Mouse (Mus musculus) yolk sac, embryonic 10.5 days (tissue): ENCODE results near the gene Zfp493.
"Not testable (repeated sequence)": the region's sequence is repeated elsewhere in the genome, so short reads cannot be mapped to it uniquely, and the experiment has no call there.

Source experiments
- DNase-seq: peaks from one replicate; pipeline ENCODE4 v3.0.0-alpha.2; 2017; ENCODE audit warnings: low spot score

Gene Zfp493

DNA sequence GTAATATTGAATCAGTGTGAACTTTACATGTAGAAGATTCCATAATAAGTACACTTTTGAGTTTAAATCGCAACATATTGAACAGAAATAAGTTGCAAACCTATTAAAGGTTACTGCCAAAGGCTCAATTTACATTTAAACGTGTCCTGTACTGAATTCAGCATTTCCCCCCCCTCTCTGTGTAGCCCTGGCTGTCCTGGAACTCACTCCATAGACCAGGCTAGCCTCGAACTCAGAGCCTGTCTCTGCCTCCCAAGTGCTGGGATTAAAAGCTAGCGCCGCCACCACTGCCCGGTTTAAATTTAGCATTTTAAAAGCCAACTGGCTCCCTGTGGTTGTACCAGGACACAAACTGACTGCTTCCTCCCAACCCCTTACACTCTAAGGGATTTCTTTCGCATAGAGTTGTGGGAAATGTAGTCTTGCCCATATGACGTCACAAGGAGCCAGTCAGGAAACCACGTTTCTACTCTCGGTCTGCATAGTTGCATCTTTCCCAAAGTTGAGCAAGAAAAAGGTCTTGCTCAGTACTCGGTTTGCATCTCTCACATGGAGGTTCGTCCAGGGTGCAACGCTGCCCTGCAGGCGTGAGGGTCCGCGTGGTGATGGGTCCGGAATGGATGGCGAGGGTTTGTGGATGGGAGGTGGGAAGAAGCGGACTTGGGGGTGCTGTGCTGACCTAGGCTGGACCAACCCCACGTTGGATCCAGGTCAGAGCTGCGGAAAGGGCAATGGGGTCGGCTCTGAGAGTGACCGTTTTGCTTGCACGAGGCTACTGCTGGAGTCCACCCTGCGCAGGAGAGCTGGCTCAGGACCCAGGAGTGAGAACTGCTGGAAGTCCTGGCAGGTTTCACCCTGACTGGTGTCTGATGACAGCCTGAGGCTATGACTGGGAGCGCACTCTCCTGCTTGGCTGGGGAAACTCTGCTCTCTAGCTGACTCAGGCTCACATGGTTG lies at the start of gene Zfp493:
Gene Zfp493, plus strand, starts transcription at position 429 of the 957 bp plus-strand sequence.
- peak; percentile 75 for DNase-seq

DNA sequence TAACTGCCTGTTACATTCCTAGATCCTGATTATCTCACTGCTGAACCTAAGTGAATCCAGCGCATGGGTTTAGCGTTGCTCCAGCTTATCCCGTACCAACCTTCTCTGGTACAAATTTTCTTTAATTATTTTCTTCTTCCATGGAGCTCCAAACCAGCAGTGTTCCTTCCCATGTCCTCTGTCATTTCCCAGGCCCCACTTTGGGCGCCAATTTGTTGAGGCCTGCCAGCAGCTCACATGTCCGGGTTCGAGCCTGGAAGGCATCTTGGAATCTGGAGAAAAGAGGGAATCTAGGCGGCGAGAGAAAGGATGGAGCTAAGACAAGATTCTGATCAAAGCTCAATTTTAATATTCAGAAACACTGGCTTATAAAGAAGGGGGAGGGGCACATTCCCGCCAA lies 45.1 kb upstream of the Zfp493 start:
- DNase-seq: not testable (repeated sequence)

DNA sequence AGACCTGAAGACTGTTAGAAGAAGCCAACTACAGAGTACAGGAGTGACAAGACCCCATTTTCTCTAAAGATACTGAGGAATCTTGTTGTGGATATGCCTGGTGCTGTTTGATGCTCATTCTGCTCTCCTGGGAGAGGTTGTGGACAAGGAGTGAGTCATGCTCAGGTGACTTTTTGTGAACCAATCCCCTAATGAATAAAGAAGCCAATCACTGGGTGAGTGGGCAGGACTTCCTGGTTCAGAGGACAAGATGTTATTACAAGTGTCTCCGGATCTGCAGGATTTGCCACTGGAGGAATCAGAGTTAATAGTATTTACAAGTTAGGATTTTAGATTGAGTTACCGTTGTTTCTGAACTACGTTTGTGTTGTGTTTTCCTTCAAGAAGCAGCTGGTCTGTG lies 36.6 kb upstream of the Zfp493 start:
- DNase-seq: no peak

DNA sequence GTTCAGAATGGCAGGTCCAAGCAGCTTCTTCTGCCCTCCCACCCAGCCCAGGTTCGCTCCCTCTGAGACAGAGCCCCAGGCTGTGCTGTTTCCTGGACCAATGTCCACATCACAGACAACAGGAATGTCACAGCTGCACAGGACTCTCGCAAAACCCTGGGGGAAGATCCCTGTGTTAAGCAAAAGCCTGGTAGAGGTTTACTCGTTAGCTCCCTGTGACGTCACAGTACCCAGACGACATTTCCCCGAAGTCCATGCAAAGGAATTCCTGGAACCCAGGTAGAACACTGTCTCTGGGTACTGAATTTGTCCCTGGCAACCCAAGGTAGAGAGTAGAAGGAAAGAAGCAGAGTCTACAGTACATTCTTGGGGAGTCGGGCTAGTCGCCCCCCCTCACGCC lies 35.6 kb upstream of the Zfp493 start:
- no peak for DNase-seq

DNA sequence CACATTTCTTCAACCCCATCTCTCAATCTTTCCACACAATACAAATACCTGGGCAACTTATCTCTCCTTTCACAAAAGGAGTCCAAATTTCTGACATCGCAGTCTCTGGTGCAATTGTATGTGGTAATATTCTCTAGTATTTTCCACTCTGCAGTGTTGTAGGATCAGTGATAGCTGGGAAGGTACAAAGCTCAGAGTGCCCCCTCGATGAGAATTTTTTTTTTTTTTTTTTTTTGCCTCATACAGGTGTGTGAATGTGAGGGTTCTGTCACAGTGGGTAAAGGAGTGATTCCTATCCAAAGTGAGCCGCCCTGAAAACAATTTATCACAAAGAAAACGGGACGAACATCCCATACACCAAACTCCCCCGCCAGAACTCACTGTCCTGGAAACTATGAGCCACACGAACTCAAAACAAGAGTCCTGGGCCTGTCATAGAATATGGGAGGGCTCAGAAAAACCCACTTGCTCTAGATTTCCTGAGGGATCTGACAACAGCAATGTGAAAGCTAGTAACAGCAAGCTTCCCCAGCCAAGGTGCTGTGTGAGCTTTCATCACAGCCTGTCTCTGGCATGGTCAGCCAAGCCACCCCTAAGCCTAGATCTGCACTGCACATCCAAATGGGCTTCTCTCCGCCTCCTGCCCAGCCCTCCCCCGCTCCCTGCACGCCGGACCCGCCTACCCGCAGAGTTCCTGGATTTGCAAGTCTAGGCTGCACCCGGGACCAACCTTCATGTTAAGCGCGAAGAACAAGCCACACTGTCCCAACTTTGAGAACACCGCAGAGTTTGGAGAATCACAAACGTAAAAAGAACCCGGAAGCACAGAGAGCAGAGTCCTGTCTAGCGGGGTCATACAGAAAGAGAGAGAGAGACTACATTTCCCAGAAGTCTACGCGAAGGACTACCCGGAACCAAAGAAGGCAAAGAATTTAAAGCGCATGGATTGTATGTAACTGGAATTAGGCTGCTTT lies 24.9 kb upstream of the Zfp493 start, which contains the start of gene Zfp85:
Gene Zfp85, minus strand, starts transcription at position 896 of the 974 bp plus-strand sequence.
- peak; percentile 88 for DNase-seq

DNA sequence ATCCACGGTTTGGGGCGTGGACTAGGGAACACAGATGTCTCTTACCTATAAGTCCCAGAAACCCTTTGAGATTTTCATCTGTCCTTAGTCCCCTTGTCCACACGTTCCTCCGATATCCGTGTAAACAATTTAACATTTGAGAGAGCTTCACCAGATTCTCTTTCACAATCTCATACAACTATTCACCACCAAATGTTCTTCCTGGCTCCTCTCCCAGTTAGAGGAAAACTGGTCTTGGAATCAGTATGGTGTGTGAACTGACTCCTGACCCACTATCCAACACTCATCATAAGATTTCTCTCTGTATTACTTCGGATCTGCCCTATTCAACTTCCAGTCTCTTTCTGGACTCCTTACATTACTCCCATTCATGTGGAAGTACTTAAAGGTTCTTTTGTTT lies 23.7 kb upstream of the Zfp493 start:
- DNase-seq: no peak

DNA sequence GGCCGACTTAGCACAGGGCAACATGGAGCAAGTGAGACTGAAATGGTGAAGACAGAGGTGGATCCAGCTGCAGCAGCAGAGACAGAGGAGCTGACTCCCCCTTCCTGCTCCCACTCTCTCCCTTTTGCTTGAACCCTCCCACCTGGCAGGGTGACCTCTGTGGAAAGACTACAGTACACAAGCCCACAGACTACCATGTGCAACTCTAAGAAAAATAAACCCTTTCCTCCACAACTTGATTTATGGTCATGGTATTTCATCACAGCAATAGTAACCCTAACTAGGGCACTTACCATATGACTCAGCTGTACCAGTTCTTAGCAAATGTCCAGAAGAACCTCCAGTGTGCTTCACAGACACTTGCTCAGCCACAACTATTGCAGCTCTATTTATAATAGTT lies 19.5 kb upstream of the Zfp493 start:
- no peak for DNase-seq

DNA sequence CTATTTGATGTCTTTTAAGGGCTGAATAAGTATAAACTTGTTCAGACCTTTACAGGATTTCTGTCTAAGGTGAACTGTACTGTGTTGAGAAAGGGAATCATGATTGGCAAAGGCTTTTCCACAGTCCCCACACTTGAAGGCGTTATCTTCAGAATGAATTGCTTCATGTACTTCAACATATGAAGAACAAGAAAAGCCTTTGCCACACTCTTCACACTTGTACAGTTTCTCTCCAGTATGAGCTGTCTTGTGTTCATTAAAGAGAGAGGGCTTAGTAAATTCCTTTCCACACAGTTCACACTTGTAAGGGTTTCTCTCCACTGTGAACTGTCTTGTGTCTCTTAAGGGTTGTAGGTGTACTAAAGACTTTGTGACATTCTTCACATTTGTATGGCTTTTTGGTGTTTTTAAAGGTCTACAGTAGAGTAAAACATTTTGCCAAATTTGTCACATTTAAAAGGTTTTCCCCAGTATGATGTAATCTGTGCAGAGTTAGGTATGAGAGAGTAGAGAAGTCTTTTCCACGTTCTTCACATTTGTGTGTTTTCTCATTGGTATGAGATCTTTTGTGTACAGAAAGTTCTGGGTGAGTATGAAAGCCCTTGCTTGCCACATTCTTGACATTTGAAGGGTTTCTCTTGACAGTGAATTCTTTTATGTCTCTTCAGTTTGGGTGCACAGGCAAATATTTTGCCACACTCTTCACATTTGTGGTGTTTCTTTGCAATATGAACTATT lies 16.3 kb upstream of the Zfp493 start:
- no peak for DNase-seq

DNA sequence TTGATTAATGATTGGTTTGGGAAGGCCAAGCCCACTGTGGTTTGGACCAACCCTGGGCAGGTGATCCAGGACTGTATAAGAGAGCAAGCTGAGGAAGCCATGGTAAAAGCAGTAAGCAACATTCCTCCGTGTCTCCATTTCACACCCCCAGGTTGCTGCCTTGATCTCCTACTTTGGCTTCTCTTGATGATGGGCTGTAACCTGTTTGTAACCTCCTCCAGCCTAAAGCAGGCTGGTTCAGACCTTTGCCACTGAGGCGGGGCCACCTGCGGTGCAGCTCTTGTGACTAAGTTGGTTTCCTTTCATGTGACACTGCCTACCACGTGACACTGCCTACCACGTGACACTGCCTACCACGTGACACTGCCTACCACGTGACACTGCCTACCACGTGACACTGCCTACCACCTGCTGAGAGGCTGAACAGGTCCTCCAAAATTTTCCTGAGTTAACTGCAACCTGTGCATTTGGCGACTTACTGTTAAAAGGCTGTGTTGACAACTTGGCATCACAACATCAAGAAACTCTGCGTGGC lies 12.5 kb downstream of the Zfp493 start:
- no peak for DNase-seq

DNA sequence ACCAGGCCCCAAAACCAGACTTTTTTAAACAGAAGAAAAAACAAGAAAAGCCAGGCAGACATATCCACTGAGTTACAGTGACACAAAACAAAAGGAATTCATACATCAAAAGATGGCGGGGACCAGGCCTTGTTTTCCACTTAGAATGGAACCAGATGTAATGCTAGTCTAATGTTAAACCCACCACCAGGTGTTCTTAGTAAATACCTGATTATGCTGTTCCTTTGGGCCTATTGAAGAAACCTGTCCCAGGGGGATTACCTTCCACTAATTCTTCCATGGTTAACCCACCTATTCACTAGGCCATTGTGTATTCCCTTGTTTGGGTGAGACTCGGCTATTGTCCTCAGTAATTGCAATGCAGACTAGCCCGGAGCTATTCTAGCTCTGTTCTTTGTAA lies 19.1 kb downstream of the Zfp493 start:
- DNase-seq: no peak

DNA sequence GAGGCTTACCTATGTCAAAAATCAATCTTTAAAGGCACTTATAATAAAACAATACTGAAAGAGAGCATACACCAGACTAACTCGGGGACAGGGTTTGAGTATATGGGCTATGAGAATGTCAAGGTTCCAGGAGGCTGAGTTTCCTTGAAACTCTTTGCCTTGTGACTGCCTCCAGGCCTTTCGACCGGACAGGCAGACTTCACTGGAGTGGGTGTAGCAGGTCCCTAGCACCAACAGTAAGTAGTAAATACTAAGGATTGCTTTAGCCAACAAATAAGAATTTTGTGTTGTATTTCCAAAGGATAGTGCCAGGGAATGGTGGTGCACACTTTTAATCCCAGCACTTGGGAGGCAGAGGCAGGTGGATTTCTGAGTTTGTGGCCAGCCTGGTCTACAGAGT lies 19.7 kb downstream of the Zfp493 start:
- DNase-seq: not testable (repeated sequence)

DNA sequence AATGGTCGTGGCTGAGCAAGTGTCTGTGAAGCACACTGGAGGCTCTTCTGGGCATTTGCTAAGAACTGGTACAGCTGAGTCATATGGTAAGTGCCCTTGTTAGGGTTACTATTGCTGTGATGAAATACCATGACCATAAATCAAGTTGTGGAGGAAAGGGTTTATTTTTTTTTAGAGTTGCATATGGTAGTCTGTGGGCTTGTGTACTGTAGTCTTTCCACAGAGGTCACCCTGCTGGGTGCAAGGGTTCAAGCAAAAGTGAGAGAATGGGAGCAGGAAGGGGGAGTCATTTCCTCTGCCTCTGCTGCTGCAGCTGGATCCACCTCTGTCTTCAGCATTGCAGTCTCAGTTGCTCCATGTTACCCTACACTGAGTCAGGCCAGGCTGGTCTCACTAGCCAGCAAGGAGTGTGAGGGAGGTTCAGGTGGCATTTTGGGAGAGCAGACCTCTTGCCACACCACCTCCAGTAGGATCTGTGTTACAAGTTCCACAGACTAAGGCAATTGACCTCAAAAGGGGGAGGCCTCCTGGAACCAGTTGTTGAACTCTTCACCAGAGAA lies 32.2 kb downstream of the Zfp493 start:
- no peak for DNase-seq

DNA sequence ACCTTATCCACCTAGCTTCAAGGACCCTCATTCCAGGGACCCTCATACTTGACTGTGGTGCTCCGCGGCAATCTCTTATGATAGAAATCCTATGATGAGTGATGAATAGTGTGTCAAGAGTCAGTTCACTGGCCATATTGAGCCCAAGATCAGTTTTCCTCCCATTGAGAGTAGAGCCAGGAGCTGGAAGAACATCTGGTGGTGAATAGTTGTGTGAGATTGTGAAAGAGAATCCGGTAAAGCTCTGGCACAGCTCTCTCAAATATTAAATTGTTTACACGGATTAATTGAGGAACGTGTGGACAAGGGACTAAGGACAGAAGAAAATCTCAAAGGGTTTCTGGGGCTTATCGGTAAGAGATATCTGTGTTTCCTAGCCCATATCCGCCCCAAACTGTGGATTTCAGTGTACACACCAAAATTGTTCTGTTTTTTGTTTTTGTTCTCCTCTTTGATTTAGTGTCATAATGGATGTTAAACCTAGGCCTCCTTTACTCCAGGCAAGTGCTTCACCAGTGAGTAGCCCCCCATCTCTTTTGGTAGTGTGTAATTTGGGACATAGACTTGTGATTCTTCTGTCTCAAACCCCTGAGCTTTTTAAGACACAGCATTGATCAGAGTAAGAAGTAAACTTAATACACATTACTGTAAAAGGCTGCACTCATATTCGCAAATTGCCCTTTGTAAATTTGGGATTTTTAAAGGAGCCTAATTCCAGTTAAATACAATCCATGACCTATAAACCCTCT lies 33.6 kb downstream of the Zfp493 start:
- DNase-seq: no peak

DNA sequence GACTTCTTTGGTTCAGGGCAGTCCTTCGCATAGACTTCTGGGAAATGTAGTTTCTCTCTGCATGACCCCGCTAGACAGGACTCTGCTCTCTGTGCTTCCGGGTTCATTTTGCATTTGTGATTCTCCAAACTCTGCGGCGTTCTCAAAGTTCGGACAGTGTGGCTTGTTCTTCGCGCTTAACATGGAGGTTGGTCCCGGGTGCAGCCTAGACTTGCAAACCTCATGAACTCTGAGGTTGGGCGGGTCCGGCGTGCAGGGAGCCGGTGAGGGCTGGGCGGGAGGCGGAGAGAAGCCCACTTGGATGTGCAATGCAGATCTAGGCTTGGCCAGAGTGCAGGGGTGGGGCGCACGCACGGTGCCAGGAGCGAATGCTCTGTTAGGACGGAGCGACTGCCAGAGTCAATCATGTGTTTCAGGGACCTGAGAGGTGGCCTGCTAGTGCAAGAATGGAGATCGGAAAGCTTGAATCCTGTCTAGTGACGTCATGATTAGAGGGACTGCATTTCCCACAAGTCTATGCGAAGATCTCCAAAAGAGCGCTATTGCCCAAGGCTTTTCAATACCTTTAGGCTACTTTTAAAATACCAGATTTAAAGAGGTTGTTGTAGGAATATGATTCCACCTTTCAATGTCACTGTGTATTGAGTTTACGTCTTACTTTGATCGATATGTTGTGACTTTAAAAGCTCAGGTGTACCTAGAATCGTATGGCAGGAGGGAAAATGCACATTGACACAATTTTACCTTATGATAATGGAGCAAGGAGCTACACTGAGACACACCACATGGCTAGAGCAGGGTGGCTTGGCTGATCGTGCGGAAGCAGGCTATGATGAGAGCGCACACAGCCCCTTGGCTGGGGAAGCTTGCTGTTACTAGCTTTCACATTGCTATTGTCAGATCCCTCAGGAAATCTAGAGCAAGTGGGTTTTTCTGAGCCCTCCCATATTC lies 34.5 kb downstream of the Zfp493 start, which contains the start of gene Zfp273:
Gene Zfp273, plus strand, starts transcription at position 31 of the 951 bp plus-strand sequence.
- peak; percentile 90 for DNase-seq

DNA sequence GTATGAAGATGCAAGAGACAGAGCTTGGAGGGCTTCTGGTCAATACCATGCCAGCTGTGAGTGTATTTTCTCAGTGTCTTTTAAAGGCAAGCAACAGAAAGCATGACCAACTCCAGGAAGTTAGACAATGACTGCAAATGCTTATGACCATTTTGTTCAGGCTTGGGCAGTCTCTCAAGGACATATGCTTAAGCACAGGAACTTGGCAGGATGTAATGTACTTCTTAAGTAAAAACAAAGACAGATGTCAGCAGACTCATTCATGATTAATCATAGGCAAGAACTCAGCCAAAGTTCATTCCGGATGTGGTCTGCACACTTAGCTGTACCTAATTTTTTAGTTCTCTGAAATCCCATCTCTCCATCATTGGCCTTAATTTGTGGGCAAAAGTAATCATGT lies 39.1 kb downstream of the Zfp493 start:
- no peak for DNase-seq

DNA sequence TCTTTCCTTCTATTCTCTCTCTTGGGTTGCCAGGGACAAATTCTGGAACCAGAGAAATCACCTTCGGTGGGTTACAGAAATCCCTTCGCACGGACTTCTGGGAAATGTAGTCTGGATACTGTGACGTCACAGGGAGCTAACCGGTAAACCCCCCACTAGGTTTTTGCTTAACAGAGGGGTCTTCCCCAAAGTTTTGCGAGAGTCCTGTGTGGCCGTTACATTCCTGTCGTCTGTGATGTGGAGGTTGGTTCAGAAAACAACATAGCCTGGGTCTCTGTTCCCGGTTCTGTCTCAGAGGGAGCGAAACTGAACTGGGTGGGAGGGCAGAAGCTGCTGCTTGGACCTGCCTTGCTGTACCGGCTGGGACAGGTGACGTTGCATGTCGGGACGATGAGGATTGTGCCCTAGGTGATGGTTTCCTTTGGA lies 51.4 kb downstream of the Zfp493 start, which contains the start of gene Gm10037:
Gene Gm10037, plus strand, starts transcription at position 196 of the 426 bp plus-strand sequence.
- peak; percentile 72 for DNase-seq

DNA sequence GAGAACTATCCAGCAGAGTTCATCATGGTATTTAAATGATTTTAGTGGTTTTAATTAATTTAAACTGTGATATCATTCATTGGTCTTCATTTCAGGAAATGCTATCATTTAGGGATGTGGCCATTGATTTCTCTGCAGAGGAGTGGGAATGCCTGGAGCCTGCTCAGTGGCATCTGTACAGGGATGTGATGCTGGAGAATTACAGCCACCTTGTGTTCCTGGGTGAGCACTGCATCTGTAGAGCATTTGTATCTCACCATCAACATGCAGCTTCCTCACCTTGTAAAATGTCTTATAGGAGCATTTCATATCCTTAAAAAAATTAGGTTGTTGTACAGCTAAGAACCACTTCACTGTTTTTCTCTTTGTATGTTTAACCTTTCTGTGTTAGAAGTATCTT lies 53.6 kb downstream of the Zfp493 start:
- not testable (repeated sequence) for DNase-seq
